Mouse (Mus musculus): ENCODE measurements around the gene Pex16. TPM values are rescaled to one million over a fixed set of nuclear protein-coding genes. Genes with fewer than 3 reads are reported as not detected.
"Not testable (repeated sequence)": the region's sequence is repeated elsewhere in the genome, so short reads cannot be mapped to it uniquely, and the experiment has no call there.

Gene Pex16
- polyA plus RNA-seq, 1 experiment = 157 TPM

DNA sequence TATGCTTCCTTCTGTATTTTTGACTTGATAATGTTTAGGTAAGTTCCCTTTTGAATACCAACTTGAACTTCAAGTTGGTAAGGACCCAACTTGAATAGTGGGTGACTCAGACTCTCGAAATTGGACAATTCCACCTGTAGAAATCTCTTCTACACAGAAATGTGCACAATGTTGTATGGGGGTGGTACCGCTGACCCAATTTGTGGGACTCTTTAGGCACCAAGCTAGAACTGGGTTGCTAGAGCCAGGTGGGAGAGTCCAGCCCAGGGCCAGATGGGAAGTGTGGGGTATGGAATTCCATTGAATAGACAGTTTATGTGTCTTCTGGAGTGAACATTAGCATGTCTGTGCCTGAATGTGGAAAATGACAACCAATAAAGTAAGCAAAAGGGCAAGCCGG, 21.1 kb downstream of the Pex16 start:
- H3K4me3 ChIP-seq (ENCODE audit: low read depth, low read length) = no peak overlapping the region
- TF ChIP-seq POLR2A (IDR thresholded peaks at IDR 0.05; ENCODE audit: low read depth, low read length) = no peak
- TF ChIP-seq CTCF (IDR thresholded peaks at IDR 0.05; ENCODE audit: extremely low read depth, insufficient read length, insufficient replicate concordance, low read depth, low read length) = no peak
- no peak overlapping the region for H3K27ac ChIP-seq (ENCODE audit: insufficient read depth, low read depth, low read length)
- H3K4me1 ChIP-seq (ENCODE audit: control insufficient read depth, insufficient read depth, insufficient read length, low read length) = no peaks in the 10 kb centered on the region; the same call in 1 of the 2 replicates
- peaks cover 12% of the 10 kb centered on the region for H3K27me3 ChIP-seq (ENCODE audit: control insufficient read depth, insufficient read depth, low read length)
- H3K36me3 ChIP-seq (ENCODE audit: control insufficient read depth, insufficient read depth, low read length) = no peaks in the 10 kb centered on the region
- WGBS = 84% methylated on average over 3 of the region's 3 CpGs

GRCm38 (mm10) chr2:92397436-92397835, 23.0 kb downstream of the Pex16 start:
- Histone ChIP-seq H3K4me1 (ENCODE audit: control insufficient read depth, insufficient read depth, insufficient read length, low read length) (peaks cover 6% of the 10 kb centered on the region), H3K27ac (ENCODE audit: insufficient read depth, low read depth, low read length) (no peak overlapping the region), H3K36me3 (ENCODE audit: control insufficient read depth, insufficient read depth, low read length) (no peaks in the 10 kb centered on the region), H3K4me3 (ENCODE audit: low read depth, low read length) (no peak overlapping the region), H3K27me3 (ENCODE audit: control insufficient read depth, insufficient read depth, low read length) (peaks cover 12% of the 10 kb centered on the region)
- 65% methylated on average over 1 of the region's 1 CpGs for WGBS
- TF ChIP-seq POLR2A (IDR thresholded peaks at IDR 0.05; ENCODE audit: low read depth, low read length) = no peak
- no peak for TF ChIP-seq CTCF (IDR thresholded peaks at IDR 0.05; ENCODE audit: extremely low read depth, insufficient read length, insufficient replicate concordance, low read depth, low read length)

- not testable (repeated sequence) for H3K27me3 ChIP-seq (ENCODE audit: control insufficient read depth, insufficient read depth, low read length); H3K27ac ChIP-seq (ENCODE audit: insufficient read depth, low read depth, low read length); H3K4me1 ChIP-seq (ENCODE audit: control insufficient read depth, insufficient read depth, insufficient read length, low read length); H3K36me3 ChIP-seq (ENCODE audit: control insufficient read depth, insufficient read depth, low read length); H3K4me3 ChIP-seq (ENCODE audit: low read depth, low read length)
- WGBS = 73% methylated on average over 4 of the region's 4 CpGs
Observed at GRCm38 (mm10) chr2:92399877-92400276, 25.4 kb downstream of the Pex16 start.

DNA sequence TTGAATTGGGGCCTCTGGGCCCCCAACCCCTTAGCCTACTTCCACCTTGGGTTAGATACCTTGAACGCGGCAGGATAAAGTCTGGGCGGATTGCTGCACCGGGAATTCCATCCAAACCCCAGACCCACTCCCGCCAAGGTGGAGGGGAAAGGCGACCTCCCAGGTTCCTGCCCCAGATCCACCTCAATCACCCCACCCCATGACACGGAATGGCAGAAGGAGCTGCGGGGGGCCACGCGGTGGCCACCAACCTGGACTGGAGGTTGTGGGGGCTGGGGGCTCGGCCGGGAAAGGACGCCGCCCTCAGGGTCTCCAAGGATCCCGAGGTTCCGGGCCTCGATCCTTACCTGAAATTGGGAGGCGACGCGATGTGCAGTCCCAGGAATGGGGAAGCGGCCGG, 26.2 kb downstream of the Pex16 start:
- 10% methylated on average over 22 of the region's 22 CpGs for WGBS
- Histone ChIP-seq H3K36me3 (ENCODE audit: control insufficient read depth, insufficient read depth, low read length) (peaks cover 3% of the 10 kb centered on the region), H3K27ac (ENCODE audit: insufficient read depth, low read depth, low read length) (no peak overlapping the region), H3K4me1 (ENCODE audit: control insufficient read depth, insufficient read depth, insufficient read length, low read length) (peaks cover 6% of the 10 kb centered on the region; the same call in 1 of the 2 replicates), H3K4me3 (ENCODE audit: low read depth, low read length) (peak overlapping the region; percentile 54), H3K27me3 (ENCODE audit: control insufficient read depth, insufficient read depth, low read length) (peaks cover 10% of the 10 kb centered on the region)
- TF ChIP-seq POLR2A (IDR thresholded peaks at IDR 0.05; ENCODE audit: low read depth, low read length) (no peak), CTCF (IDR thresholded peaks at IDR 0.05; ENCODE audit: extremely low read depth, insufficient read length, insufficient replicate concordance, low read depth, low read length) (no peak)

DNA sequence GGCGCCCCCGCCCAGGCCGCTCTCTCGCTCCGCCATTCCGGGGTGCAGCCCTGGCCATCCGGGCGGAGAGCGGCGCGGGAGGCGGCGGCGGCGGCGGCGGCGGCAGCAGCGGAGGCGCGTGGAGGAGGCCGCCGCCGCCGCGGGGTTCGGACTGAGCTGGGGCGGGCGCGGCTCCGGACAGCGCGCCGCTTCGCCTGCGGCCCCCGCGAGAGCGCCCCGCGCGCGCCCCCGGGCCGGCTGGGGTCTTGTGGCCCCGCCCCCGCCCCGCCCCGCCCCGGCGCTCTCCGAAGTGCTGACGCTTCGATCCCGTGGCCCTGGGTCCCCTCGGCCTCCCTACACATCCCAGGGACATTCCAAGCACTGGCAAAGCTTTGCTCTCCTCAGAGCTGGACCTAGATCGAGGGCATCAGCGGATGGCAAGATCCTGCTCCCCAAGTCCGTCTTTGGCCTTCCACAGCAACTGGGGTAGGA, 26.6 kb downstream of the Pex16 start, which contains the start of gene Mapk8ip1:
Gene Mapk8ip1, minus strand, starts transcription at position 173 of the 471 bp plus-strand sequence.
- Histone ChIP-seq H3K4me1 (ENCODE audit: control insufficient read depth, insufficient read depth, insufficient read length, low read length) (peaks cover 6% of the 10 kb centered on the region; the same call in 1 of the 2 replicates), H3K36me3 (ENCODE audit: control insufficient read depth, insufficient read depth, low read length) (peaks cover 3% of the 10 kb centered on the region), H3K27ac (ENCODE audit: insufficient read depth, low read depth, low read length) (no peak within 1 kb of the TSS), H3K27me3 (ENCODE audit: control insufficient read depth, insufficient read depth, low read length) (peaks cover 10% of the 10 kb centered on the region), H3K4me3 (ENCODE audit: low read depth, low read length) (peak within 1 kb of the TSS; percentile 54)
- TF ChIP-seq POLR2A (IDR thresholded peaks at IDR 0.05; ENCODE audit: low read depth, low read length) = no peak
- TF ChIP-seq CTCF (IDR thresholded peaks at IDR 0.05; ENCODE audit: extremely low read depth, insufficient read length, insufficient replicate concordance, low read depth, low read length) = no peak
- WGBS = 4% methylated on average over 59 of the region's 59 CpGs

DNA sequence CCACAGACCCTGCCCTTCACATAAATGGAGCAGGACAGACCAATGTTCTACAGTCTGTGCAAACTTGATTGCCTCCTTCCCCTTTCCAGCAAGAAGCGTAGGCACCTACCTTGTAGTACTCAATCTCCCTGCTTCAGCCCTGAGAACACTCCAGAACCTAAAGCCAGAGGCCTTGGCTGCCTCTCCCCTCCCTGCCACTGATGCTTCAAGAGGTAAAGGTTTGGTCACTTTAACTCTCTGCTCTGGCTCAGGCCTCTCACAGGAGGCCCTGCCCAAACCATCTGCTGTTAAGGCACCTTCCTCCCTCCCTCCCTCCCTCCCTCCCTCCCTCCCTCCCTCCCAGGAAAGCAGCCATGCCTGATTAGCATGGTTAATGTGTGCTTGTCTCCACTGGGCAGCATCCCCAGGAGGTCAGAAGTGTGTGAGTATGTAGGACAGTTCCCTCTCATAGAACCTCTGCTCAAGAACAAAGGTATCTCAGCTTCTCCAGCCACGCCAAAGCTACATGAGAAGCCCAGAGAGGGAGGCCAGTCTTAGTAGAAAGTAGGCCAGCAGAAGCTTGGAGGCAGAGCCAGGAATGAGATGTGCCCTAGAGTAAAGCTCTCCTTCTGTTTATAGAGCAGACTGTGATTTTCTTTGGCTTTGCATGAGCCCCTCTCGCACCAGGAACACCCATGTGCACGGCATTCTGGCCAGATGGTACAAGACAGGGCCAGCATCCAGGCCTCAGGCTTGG, 28.3 kb downstream of the Pex16 start:
- Histone ChIP-seq H3K4me3 (ENCODE audit: low read depth, low read length) (no peak overlapping the region), H3K27me3 (ENCODE audit: control insufficient read depth, insufficient read depth, low read length) (peaks cover 10% of the 10 kb centered on the region), H3K36me3 (ENCODE audit: control insufficient read depth, insufficient read depth, low read length) (peaks cover 5% of the 10 kb centered on the region), H3K27ac (ENCODE audit: insufficient read depth, low read depth, low read length) (no peak overlapping the region), H3K4me1 (ENCODE audit: control insufficient read depth, insufficient read depth, insufficient read length, low read length) (peaks cover 6% of the 10 kb centered on the region; the same call in 1 of the 2 replicates)
- TF ChIP-seq POLR2A (IDR thresholded peaks at IDR 0.05; ENCODE audit: low read depth, low read length) (no peak), CTCF (IDR thresholded peaks at IDR 0.05; ENCODE audit: extremely low read depth, insufficient read length, insufficient replicate concordance, low read depth, low read length) (no peak)
- WGBS = 81% methylated on average over 4 of the region's 4 CpGs

DNA sequence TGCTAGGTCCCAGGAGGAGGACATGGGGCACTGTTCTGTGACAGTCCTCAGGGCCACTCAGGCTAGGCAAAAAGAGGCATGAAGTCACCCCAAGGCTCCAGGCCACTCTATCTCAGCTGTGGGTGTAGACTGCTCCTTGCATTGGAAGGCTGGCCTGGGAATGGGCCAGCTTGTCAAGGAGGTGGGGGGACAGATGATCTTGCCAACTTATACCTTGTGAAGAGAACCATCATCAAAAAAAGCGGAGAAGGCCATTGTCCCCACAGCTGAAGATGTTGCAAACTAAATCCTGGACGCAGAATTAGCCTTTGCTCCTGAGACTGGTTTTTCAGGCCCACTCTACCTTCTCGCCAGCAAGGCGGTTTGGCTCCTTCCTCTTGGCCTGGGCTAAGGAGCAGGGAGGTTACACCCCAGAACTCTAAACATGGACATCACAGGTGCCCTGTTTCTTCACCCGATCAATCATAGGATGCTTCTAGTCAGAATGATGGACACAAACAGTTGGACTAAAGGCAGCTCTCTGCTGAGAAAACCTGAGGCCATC, 29.4 kb downstream of the Pex16 start:
- Histone ChIP-seq H3K36me3 (ENCODE audit: control insufficient read depth, insufficient read depth, low read length) (peaks cover 12% of the 10 kb centered on the region), H3K27ac (ENCODE audit: insufficient read depth, low read depth, low read length) (no peak overlapping the region), H3K27me3 (ENCODE audit: control insufficient read depth, insufficient read depth, low read length) (peaks cover 10% of the 10 kb centered on the region), H3K4me1 (ENCODE audit: control insufficient read depth, insufficient read depth, insufficient read length, low read length) (peaks cover 6% of the 10 kb centered on the region; the same call in 1 of the 2 replicates), H3K4me3 (ENCODE audit: low read depth, low read length) (no peak overlapping the region)
- TF ChIP-seq POLR2A (IDR thresholded peaks at IDR 0.05; ENCODE audit: low read depth, low read length) (no peak), CTCF (IDR thresholded peaks at IDR 0.05; ENCODE audit: extremely low read depth, insufficient read length, insufficient replicate concordance, low read depth, low read length) (no peak)
- 93% methylated on average over 5 of the region's 5 CpGs for WGBS

Data from small intestine, adult 2 months (tissue).